Mouse (Mus musculus) MEL (cell line): ENCODE results near the gene Optn. TPM values are rescaled to one million over a fixed set of nuclear protein-coding genes. Genes with fewer than 3 reads are reported as not detected.

ENCODE experiments used
- DNase-seq: peaks from one replicate; pipeline ENCODE4 v3.0.0; 2011; ENCODE audit warnings: low read depth, low spot score
- H3K27ac ChIP-seq: 2 replicates; pipeline ENCODE4 v1.5.1; 2012; ENCODE audit warnings: low read depth, mild to moderate bottlenecking, control low read depth, low read length, moderate library complexity; ENCODE audit not compliant: control insufficient read depth
- H3K27me3 ChIP-seq, 2 experiments: fragments of 150-350 bp in 1 of 2; sonication (generic) in 1 of 2; 2 replicates each; pipeline ENCODE4 v1.6.1; 2012; ENCODE audit warnings: low read length in 2 of 2, mild to moderate bottlenecking in 2 of 2, improper control_type of control experiment in 1 of 2, moderate library complexity in 1 of 2; ENCODE audit not compliant: insufficient read depth in 2 of 2, control insufficient read depth in 1 of 2
- H3K36me3 ChIP-seq, 2 experiments: 2 replicates each; pipeline ENCODE4 v1.6.1; 2012 to 2014; ENCODE audit warnings: low read length in 2 of 2, improper control_type of control experiment in 1 of 2, inconsistent platforms in 1 of 2, mild to moderate bottlenecking in 1 of 2; ENCODE audit not compliant: insufficient read depth in 2 of 2, control insufficient read depth in 1 of 2
- H3K4me1 ChIP-seq, 2 experiments: fragments of 150-350 bp in 1 of 2; sonication (generic) in 1 of 2; 2 replicates each; pipeline ENCODE4 v1.6.1; 2012; ENCODE audit warnings: low read length in 2 of 2, improper control_type of control experiment in 1 of 2, mild to moderate bottlenecking in 1 of 2; ENCODE audit not compliant: insufficient read depth in 2 of 2, control insufficient read depth in 1 of 2
- H3K4me3 ChIP-seq, 2 experiments: fragments of 150-350 bp in 1 of 2; sonication (generic) in 1 of 2; 2 replicates each; pipeline ENCODE4 v1.5.1; 2012; ENCODE audit warnings: low read depth in 2 of 2, low read length in 2 of 2, mild to moderate bottlenecking in 2 of 2, moderate library complexity in 2 of 2, control low read depth in 1 of 2, improper control_type of control experiment in 1 of 2; ENCODE audit not compliant: control insufficient read depth in 1 of 2, insufficient read depth in 1 of 2
- H3K79me2 ChIP-seq: 2 replicates; pipeline ENCODE4 v1.6.1; 2012; ENCODE audit warnings: mild to moderate bottlenecking, low read length, moderate library complexity; ENCODE audit not compliant: control insufficient read depth, poor library complexity, insufficient read depth
- H3K9ac ChIP-seq: 2 replicates; pipeline ENCODE4 v1.6.1; 2012; ENCODE audit warnings: low read depth, mild to moderate bottlenecking, control low read depth, low read length, moderate library complexity; ENCODE audit not compliant: control insufficient read depth, poor library complexity, severe bottlenecking
- H3K9me3 ChIP-seq: fragments of 150-350 bp; sonication (generic); replicated peaks from 2 replicates; pipeline ENCODE4 v1.6.1; 2012; ENCODE audit warnings: mild to moderate bottlenecking, low read length, improper control_type of control experiment, moderate library complexity; ENCODE audit not compliant: insufficient read depth
- CHD1 ChIP-seq: IDR thresholded peaks from 2 replicates; pipeline ENCODE4 v1.6.1; 2012; ENCODE audit warnings: low read depth, mild to moderate bottlenecking, inconsistent platforms, low read length, improper control_type of control experiment
- CTCF ChIP-seq, 3 experiments: IDR thresholded peaks in 2 of 3; conservative IDR thresholded peaks in 1 of 3; 2 replicates each; pipeline ENCODE4 v1.5.1; 2011 to 2012; ENCODE audit warnings: low read length in 3 of 3, low read depth in 2 of 3, mild to moderate bottlenecking in 2 of 3, improper control_type of control experiment in 1 of 3, inconsistent platforms in 1 of 3, mixed read lengths in 1 of 3, moderate library complexity in 1 of 3; ENCODE audit not compliant: control insufficient read depth in 1 of 3, insufficient read depth in 1 of 3, poor library complexity in 1 of 3, severe bottlenecking in 1 of 3
- E2F4 ChIP-seq: IDR thresholded peaks from 2 replicates; pipeline ENCODE4 v1.6.1; 2011; ENCODE audit warnings: low read depth, low read length, improper control_type of control experiment, borderline replicate concordance
- HCFC1 ChIP-seq: IDR thresholded peaks from 2 replicates; pipeline ENCODE4 v1.6.1; 2012; ENCODE audit warnings: low read depth, mild to moderate bottlenecking, inconsistent platforms, low read length, improper control_type of control experiment, moderate library complexity
- JUND ChIP-seq: IDR thresholded peaks from 2 replicates; pipeline ENCODE4 v1.6.1; 2011; ENCODE audit warnings: low read depth, mild to moderate bottlenecking, improper control_type of control experiment, low read length
- KAT2A ChIP-seq: conservative IDR thresholded peaks from 2 replicates; pipeline ENCODE4 v1.6.1; 2012; ENCODE audit warnings: low read depth, low read length, improper control_type of control experiment, inconsistent platforms
- MYC ChIP-seq: IDR thresholded peaks from 2 replicates; pipeline ENCODE4 v1.6.1; 2011; ENCODE audit warnings: low read depth, mild to moderate bottlenecking, low read length, improper control_type of control experiment, moderate library complexity
- NELFE ChIP-seq: IDR thresholded peaks from 2 replicates; pipeline ENCODE4 v1.6.1; 2011; ENCODE audit warnings: low read depth, low read length, improper control_type of control experiment
- NRF1 ChIP-seq: IDR thresholded peaks from 2 replicates; pipeline ENCODE4 v1.6.1; 2014; ENCODE audit warnings: low read depth, mild to moderate bottlenecking, inconsistent platforms, low read length, improper control_type of control experiment, moderate library complexity; ENCODE audit not compliant: poor library complexity, insufficient read depth, severe bottlenecking
- POLR2AphosphoS2 ChIP-seq: IDR thresholded peaks from 2 replicates; pipeline ENCODE4 v1.6.1; 2011; ENCODE audit warnings: low read length, improper control_type of control experiment
- POLR2AphosphoS5 ChIP-seq: IDR thresholded peaks from 2 replicates; pipeline ENCODE4 v1.6.1; 2012; ENCODE audit warnings: low read depth, borderline replicate concordance, mild to moderate bottlenecking, inconsistent platforms, low read length, moderate library complexity, mixed read lengths
- RAD21 ChIP-seq: IDR thresholded peaks from 2 replicates; pipeline ENCODE4 v1.6.1; 2011; ENCODE audit warnings: mild to moderate bottlenecking, low read depth, low read length, improper control_type of control experiment
- RCOR1 ChIP-seq: IDR thresholded peaks from 2 replicates; pipeline ENCODE4 v1.6.1; 2012; ENCODE audit warnings: low read depth, mild to moderate bottlenecking, inconsistent platforms, low read length, improper control_type of control experiment
- TBP ChIP-seq: IDR thresholded peaks from 2 replicates; pipeline ENCODE4 v1.8.0; 2011; ENCODE audit warnings: low read depth, low read length, improper control_type of control experiment
- USF1 ChIP-seq: IDR thresholded peaks from 2 replicates; pipeline ENCODE4 v1.6.1; 2014; ENCODE audit warnings: low read depth, mild to moderate bottlenecking, inconsistent platforms, low read length, improper control_type of control experiment, moderate library complexity
- ZKSCAN1 ChIP-seq: IDR thresholded peaks from 2 replicates; pipeline ENCODE4 v1.6.1; 2012; ENCODE audit warnings: low read depth, mild to moderate bottlenecking, inconsistent platforms, low read length, improper control_type of control experiment, moderate library complexity
- ZMIZ1 ChIP-seq: IDR thresholded peaks from 2 replicates; pipeline ENCODE4 v1.6.1; 2012; ENCODE audit warnings: low read depth, mild to moderate bottlenecking, inconsistent platforms, low read length, improper control_type of control experiment, moderate library complexity
- ZNF384 ChIP-seq: IDR thresholded peaks from 2 replicates; pipeline ENCODE4 v1.6.1; 2012; ENCODE audit warnings: low read depth, mild to moderate bottlenecking, inconsistent platforms, low read length, improper control_type of control experiment
- polyA plus RNA-seq, 2 experiments: library from polyadenylated mRNA; stranded (reverse) in 1 of 2; unstranded in 1 of 2; fragments of >175 nt in 1 of 2; fragments of >200 nt in 1 of 2; gene quantifications; 2 replicates each; pipeline versions ENCODE4 v1.2.1 to v1.2.4; 2012; ENCODE audit warnings: low replicate concordance in 2 of 2, low read depth in 1 of 2; ENCODE audit not compliant: insufficient read length in 2 of 2, insufficient read depth in 1 of 2, missing spikeins in 1 of 2
- total RNA-seq: library from RNA; depleted of rRNA; stranded (reverse); fragments of 300-350 nt; gene quantifications from 2 replicates; pipeline ENCODE4 v1.2.3, GENCODE M21; 2012

Gene Optn
- total and polyA plus RNA-seq, 3 experiments, result 10.9 to 17.0 TPM; not detected in 1

- no peak overlapping the region for H3K27ac ChIP-seq
- no peaks in the 10 kb centered on the region for H3K79me2 ChIP-seq
- H3K27me3 ChIP-seq, result no peaks in the 10 kb centered on the region
- H3K4me3 ChIP-seq, result no peak overlapping the region
- peaks cover 0 to 6% of the 10 kb centered on the region in 2 experiments; a peak in 2 of 4 replicates for H3K36me3 ChIP-seq
- DNase-seq, result no peak
- no peaks in the 10 kb centered on the region for H3K4me1 ChIP-seq
- no peak overlapping the region for H3K9ac ChIP-seq
- no peak for TF ChIP-seq POLR2AphosphoS2
- no peak for TF ChIP-seq E2F4
- TF ChIP-seq RCOR1, result no peak
- no peak for TF ChIP-seq KAT2A
- no peak for TF ChIP-seq MYC
- TF ChIP-seq TBP, result no peak
- no peak for TF ChIP-seq POLR2AphosphoS5
- H3K9me3 ChIP-seq, result no peaks in the 10 kb centered on the region
Measured at GRCm38 (mm10) chr2:4986798-4987197, 77.1 kb downstream of the Optn start.

GRCm38 (mm10) chr2:4985000-4985399, 78.9 kb downstream of the Optn start:
- DNase-seq, result no peak
- H3K27ac ChIP-seq, result no peak overlapping the region
- no peaks in the 10 kb centered on the region for H3K9me3 ChIP-seq
- TF ChIP-seq E2F4 (no peak), ZKSCAN1 (no peak), CHD1 (no peak), CTCF (IDR thresholded peaks at IDR 0.05 in 2 of 3, conservative IDR thresholded peaks at IDR 0.05 in 1 of 3; ENCODE audit: control insufficient read depth in 1 of 3, insufficient read depth in 1 of 3, low read depth in 2 of 3, low read length in 3 of 3, poor library complexity in 1 of 3, severe bottlenecking in 1 of 3) (no peak), HCFC1 (no peak), NRF1 (no peak), JUND (no peak), ZNF384 (no peak), POLR2AphosphoS5 (no peak), NELFE (no peak), RAD21 (no peak), ZMIZ1 (no peak), USF1 (no peak)
- no peak overlapping the region for H3K4me3 ChIP-seq
- H3K27me3 ChIP-seq, result peaks cover 0 to 2% of the 10 kb centered on the region in 2 experiments; a peak in 3 of 4 replicates
- H3K36me3 ChIP-seq, result no peaks in the 10 kb centered on the region; a peak in 1 of 4 replicates
- no peak overlapping the region for H3K9ac ChIP-seq
- no peaks in the 10 kb centered on the region for H3K4me1 ChIP-seq
- no peaks in the 10 kb centered on the region for H3K79me2 ChIP-seq
